Mouse (Mus musculus) MEL (cell line): ENCODE data around the gene Nfix. TPM values are rescaled to one million over a fixed set of nuclear protein-coding genes. Genes with fewer than 3 reads are reported as not detected.
A peak's percentile ranks its signal among the peaks of the same experiment; 100 is the strongest.

Source experiments
- DNase-seq: peaks from one replicate; pipeline ENCODE4 v3.0.0; 2011; ENCODE audit warnings: low read depth, low spot score
- H3K27ac ChIP-seq: 2 replicates; pipeline ENCODE4 v1.5.1; 2012; ENCODE audit warnings: low read depth, mild to moderate bottlenecking, control low read depth, low read length, moderate library complexity; ENCODE audit not compliant: control insufficient read depth
- H3K27me3 ChIP-seq, 2 experiments: fragments of 150-350 bp in 1 of 2; sonication (generic) in 1 of 2; 2 replicates each; pipeline ENCODE4 v1.6.1; 2012; ENCODE audit warnings: low read length in 2 of 2, mild to moderate bottlenecking in 2 of 2, improper control_type of control experiment in 1 of 2, moderate library complexity in 1 of 2; ENCODE audit not compliant: insufficient read depth in 2 of 2, control insufficient read depth in 1 of 2
- H3K36me3 ChIP-seq, 2 experiments: 2 replicates each; pipeline ENCODE4 v1.6.1; 2012 to 2014; ENCODE audit warnings: low read length in 2 of 2, improper control_type of control experiment in 1 of 2, inconsistent platforms in 1 of 2, mild to moderate bottlenecking in 1 of 2; ENCODE audit not compliant: insufficient read depth in 2 of 2, control insufficient read depth in 1 of 2
- H3K4me1 ChIP-seq, 2 experiments: fragments of 150-350 bp in 1 of 2; sonication (generic) in 1 of 2; 2 replicates each; pipeline ENCODE4 v1.6.1; 2012; ENCODE audit warnings: low read length in 2 of 2, improper control_type of control experiment in 1 of 2, mild to moderate bottlenecking in 1 of 2; ENCODE audit not compliant: insufficient read depth in 2 of 2, control insufficient read depth in 1 of 2
- H3K4me3 ChIP-seq, 2 experiments: fragments of 150-350 bp in 1 of 2; sonication (generic) in 1 of 2; 2 replicates each; pipeline ENCODE4 v1.5.1; 2012; ENCODE audit warnings: low read depth in 2 of 2, low read length in 2 of 2, mild to moderate bottlenecking in 2 of 2, moderate library complexity in 2 of 2, control low read depth in 1 of 2, improper control_type of control experiment in 1 of 2; ENCODE audit not compliant: control insufficient read depth in 1 of 2, insufficient read depth in 1 of 2
- H3K79me2 ChIP-seq: 2 replicates; pipeline ENCODE4 v1.6.1; 2012; ENCODE audit warnings: mild to moderate bottlenecking, low read length, moderate library complexity; ENCODE audit not compliant: control insufficient read depth, poor library complexity, insufficient read depth
- H3K9ac ChIP-seq: 2 replicates; pipeline ENCODE4 v1.6.1; 2012; ENCODE audit warnings: low read depth, mild to moderate bottlenecking, control low read depth, low read length, moderate library complexity; ENCODE audit not compliant: control insufficient read depth, poor library complexity, severe bottlenecking
- H3K9me3 ChIP-seq: fragments of 150-350 bp; sonication (generic); replicated peaks from 2 replicates; pipeline ENCODE4 v1.6.1; 2012; ENCODE audit warnings: mild to moderate bottlenecking, low read length, improper control_type of control experiment, moderate library complexity; ENCODE audit not compliant: insufficient read depth
- BHLHE40 ChIP-seq: IDR thresholded peaks from 2 replicates; pipeline ENCODE4 v1.6.1; 2012; ENCODE audit warnings: low read depth, mild to moderate bottlenecking, inconsistent platforms, low read length, improper control_type of control experiment, borderline replicate concordance
- CHD1 ChIP-seq: IDR thresholded peaks from 2 replicates; pipeline ENCODE4 v1.6.1; 2012; ENCODE audit warnings: low read depth, mild to moderate bottlenecking, inconsistent platforms, low read length, improper control_type of control experiment
- CHD2 ChIP-seq: IDR thresholded peaks from 2 replicates; pipeline ENCODE4 v1.6.1; 2011; ENCODE audit warnings: low read length, improper control_type of control experiment
- CTCF ChIP-seq, 3 experiments: IDR thresholded peaks in 2 of 3; conservative IDR thresholded peaks in 1 of 3; 2 replicates each; pipeline ENCODE4 v1.5.1; 2011 to 2012; ENCODE audit warnings: low read length in 3 of 3, low read depth in 2 of 3, mild to moderate bottlenecking in 2 of 3, improper control_type of control experiment in 1 of 3, inconsistent platforms in 1 of 3, mixed read lengths in 1 of 3, moderate library complexity in 1 of 3; ENCODE audit not compliant: control insufficient read depth in 1 of 3, insufficient read depth in 1 of 3, poor library complexity in 1 of 3, severe bottlenecking in 1 of 3
- E2F4 ChIP-seq: IDR thresholded peaks from 2 replicates; pipeline ENCODE4 v1.6.1; 2011; ENCODE audit warnings: low read depth, low read length, improper control_type of control experiment, borderline replicate concordance
- ELF1 ChIP-seq: IDR thresholded peaks from 2 replicates; pipeline ENCODE4 v1.6.1; 2014; ENCODE audit warnings: low read depth, mild to moderate bottlenecking, inconsistent platforms, low read length, improper control_type of control experiment, moderate library complexity
- EP300 ChIP-seq, 2 experiments: IDR thresholded peaks; 2 replicates each; pipeline ENCODE4 v1.6.1; 2011; ENCODE audit warnings: improper control_type of control experiment in 2 of 2, low read length in 2 of 2, low read depth in 1 of 2, mild to moderate bottlenecking in 1 of 2
- GABPA ChIP-seq: IDR thresholded peaks from 2 replicates; pipeline ENCODE4 v1.6.1; 2012; ENCODE audit warnings: low read depth, mild to moderate bottlenecking, inconsistent platforms, low read length, improper control_type of control experiment, moderate library complexity
- GATA1 ChIP-seq: IDR thresholded peaks from 2 replicates; pipeline ENCODE4 v1.6.1; 2011; ENCODE audit warnings: low read depth, low read length, improper control_type of control experiment
- HCFC1 ChIP-seq: IDR thresholded peaks from 2 replicates; pipeline ENCODE4 v1.6.1; 2012; ENCODE audit warnings: low read depth, mild to moderate bottlenecking, inconsistent platforms, low read length, improper control_type of control experiment, moderate library complexity
- JUND ChIP-seq: IDR thresholded peaks from 2 replicates; pipeline ENCODE4 v1.6.1; 2011; ENCODE audit warnings: low read depth, mild to moderate bottlenecking, improper control_type of control experiment, low read length
- MAFK ChIP-seq: IDR thresholded peaks from 2 replicates; pipeline ENCODE4 v1.6.1; 2011; ENCODE audit warnings: low read depth, mild to moderate bottlenecking, low read length, improper control_type of control experiment, borderline replicate concordance
- MYB ChIP-seq: IDR thresholded peaks from 2 replicates; pipeline ENCODE4 v1.6.1; 2011; ENCODE audit warnings: mild to moderate bottlenecking, low read depth, low read length, improper control_type of control experiment
- MYC ChIP-seq: IDR thresholded peaks from 2 replicates; pipeline ENCODE4 v1.6.1; 2011; ENCODE audit warnings: low read depth, mild to moderate bottlenecking, low read length, improper control_type of control experiment, moderate library complexity
- NELFE ChIP-seq: IDR thresholded peaks from 2 replicates; pipeline ENCODE4 v1.6.1; 2011; ENCODE audit warnings: low read depth, low read length, improper control_type of control experiment
- NRF1 ChIP-seq: IDR thresholded peaks from 2 replicates; pipeline ENCODE4 v1.6.1; 2014; ENCODE audit warnings: low read depth, mild to moderate bottlenecking, inconsistent platforms, low read length, improper control_type of control experiment, moderate library complexity; ENCODE audit not compliant: poor library complexity, insufficient read depth, severe bottlenecking
- POLR2A ChIP-seq, 2 experiments: IDR thresholded peaks; 2 replicates each; pipeline ENCODE4 v1.6.1; 2011 to 2012; ENCODE audit warnings: low read length in 2 of 2, mild to moderate bottlenecking in 2 of 2, control low read depth in 1 of 2, improper control_type of control experiment in 1 of 2, low read depth in 1 of 2, moderate library complexity in 1 of 2; ENCODE audit not compliant: control insufficient read depth in 1 of 2, insufficient read depth in 1 of 2, poor library complexity in 1 of 2
- POLR2AphosphoS5 ChIP-seq: IDR thresholded peaks from 2 replicates; pipeline ENCODE4 v1.6.1; 2012; ENCODE audit warnings: low read depth, borderline replicate concordance, mild to moderate bottlenecking, inconsistent platforms, low read length, moderate library complexity, mixed read lengths
- RAD21 ChIP-seq: IDR thresholded peaks from 2 replicates; pipeline ENCODE4 v1.6.1; 2011; ENCODE audit warnings: mild to moderate bottlenecking, low read depth, low read length, improper control_type of control experiment
- SIN3A ChIP-seq: IDR thresholded peaks from 2 replicates; pipeline ENCODE4 v1.6.1; 2012; ENCODE audit warnings: low read length, improper control_type of control experiment, inconsistent platforms
- SMC3 ChIP-seq: IDR thresholded peaks from 2 replicates; pipeline ENCODE4 v1.6.1; 2011; ENCODE audit warnings: low read depth, low read length, improper control_type of control experiment
- TBP ChIP-seq: IDR thresholded peaks from 2 replicates; pipeline ENCODE4 v1.8.0; 2011; ENCODE audit warnings: low read depth, low read length, improper control_type of control experiment
- TCF12 ChIP-seq: IDR thresholded peaks from 2 replicates; pipeline ENCODE4 v1.6.1; 2014; ENCODE audit warnings: low read depth, mild to moderate bottlenecking, inconsistent platforms, low read length, improper control_type of control experiment, moderate library complexity
- UBTF ChIP-seq: IDR thresholded peaks from 2 replicates; pipeline ENCODE4 v1.6.1; 2012; ENCODE audit warnings: low read depth, mild to moderate bottlenecking, inconsistent platforms, low read length, improper control_type of control experiment, moderate library complexity, borderline replicate concordance; ENCODE audit not compliant: insufficient read depth
- USF1 ChIP-seq: IDR thresholded peaks from 2 replicates; pipeline ENCODE4 v1.6.1; 2014; ENCODE audit warnings: low read depth, mild to moderate bottlenecking, inconsistent platforms, low read length, improper control_type of control experiment, moderate library complexity
- ZC3H11A ChIP-seq: IDR thresholded peaks from 2 replicates; pipeline ENCODE4 v1.6.1; 2012; ENCODE audit warnings: low read depth, mild to moderate bottlenecking, inconsistent platforms, low read length, improper control_type of control experiment
- ZMIZ1 ChIP-seq: IDR thresholded peaks from 2 replicates; pipeline ENCODE4 v1.6.1; 2012; ENCODE audit warnings: low read depth, mild to moderate bottlenecking, inconsistent platforms, low read length, improper control_type of control experiment, moderate library complexity
- ZNF384 ChIP-seq: IDR thresholded peaks from 2 replicates; pipeline ENCODE4 v1.6.1; 2012; ENCODE audit warnings: low read depth, mild to moderate bottlenecking, inconsistent platforms, low read length, improper control_type of control experiment
- polyA plus RNA-seq, 2 experiments: library from polyadenylated mRNA; stranded (reverse) in 1 of 2; unstranded in 1 of 2; fragments of >175 nt in 1 of 2; fragments of >200 nt in 1 of 2; gene quantifications; 2 replicates each; pipeline versions ENCODE4 v1.2.1 to v1.2.4; 2012; ENCODE audit warnings: low replicate concordance in 2 of 2, low read depth in 1 of 2; ENCODE audit not compliant: insufficient read length in 2 of 2, insufficient read depth in 1 of 2, missing spikeins in 1 of 2
- total RNA-seq: library from RNA; depleted of rRNA; stranded (reverse); fragments of 300-350 nt; gene quantifications from 2 replicates; pipeline ENCODE4 v1.2.3, GENCODE M21; 2012

Gene Nfix
- total and polyA plus RNA-seq, 3 experiments = 14.4 to 29.1 TPM; not detected in 1

- Histone ChIP-seq H3K79me2 (peaks cover 10% of the 10 kb centered on the region), H3K36me3 (peaks cover 0 to 4% of the 10 kb centered on the region in 2 experiments; a peak in 1 of 4 replicates), H3K9me3 (no peaks in the 10 kb centered on the region), H3K27ac (no peak overlapping the region)
- peak; percentile 86 for DNase-seq
- TF ChIP-seq GATA1 (no peak), ELF1 (no peak; the same call in 1 of the 2 replicates), ZC3H11A (peak; percentile 96), MYC (no peak), POLR2AphosphoS5 (no peak), USF1 (no peak), RAD21 (peak; percentile 98), POLR2A (IDR thresholded peaks at IDR 0.05; ENCODE audit: control insufficient read depth in 1 of 2, insufficient read depth in 1 of 2, low read depth in 1 of 2, low read length in 2 of 2, poor library complexity in 1 of 2) (no peak; a peak in 1 of 4 replicates), NELFE (no peak), BHLHE40 (no peak), SIN3A (peak; percentile 68; the same call in 1 of the 2 replicates), GABPA (no peak), CHD1 (no peak), SMC3 (peak; percentile 99), EP300 (IDR thresholded peaks at IDR 0.05; ENCODE audit: low read depth in 1 of 2, low read length in 2 of 2) (no peak), ZMIZ1 (no peak), MYB (no peak), HCFC1 (no peak), MAFK (no peak), UBTF (no peak), NRF1 (no peak), ZNF384 (no peak), TBP (no peak), CTCF (IDR thresholded peaks at IDR 0.05 in 2 of 3, conservative IDR thresholded peaks at IDR 0.05 in 1 of 3; ENCODE audit: control insufficient read depth in 1 of 3, insufficient read depth in 1 of 3, low read depth in 2 of 3, low read length in 3 of 3, poor library complexity in 1 of 3, severe bottlenecking in 1 of 3) (peak; percentile 88 to 99 (median 96)), JUND (no peak), TCF12 (no peak), CHD2 (no peak), E2F4 (no peak)
- TF ChIP-seq, all 39 proteins: peak for 5
- Histone ChIP-seq H3K4me1 (peaks cover 0 to 2% of the 10 kb centered on the region in 2 experiments; a peak in 1 of 4 replicates), H3K9ac (no peak overlapping the region), H3K27me3 (no peaks in the 10 kb centered on the region), H3K4me3 (no peak overlapping the region)
Measured at GRCm38 (mm10) chr8:84708774-84709475, 91.2 kb downstream of the Nfix start.
